Mouse (Mus musculus): ENCODE results near the gene 9430038I01Rik. TPM values are rescaled to one million over a fixed set of nuclear protein-coding genes. Genes with fewer than 3 reads are reported as not detected.

Gene 9430038I01Rik
- polyA plus RNA-seq, 1 experiment from 2014 or later, result 18.0 TPM

- ATAC-seq (replicated peaks; ENCODE audit: low FRiP score) (no peak), DNase-seq (ENCODE audit: low spot score) (no peak)
- Histone ChIP-seq H3K9me3 (ENCODE audit: control insufficient read depth, low read length) (no peaks in the 10 kb centered on the region), H3K4me3 (ENCODE audit: low read depth, low read length) (no peak overlapping the region), H3K36me3 (ENCODE audit: control insufficient read depth, insufficient read depth, low read length) (no peaks in the 10 kb centered on the region), H3K27ac (ENCODE audit: low read depth, low read length) (no peak overlapping the region), H3K9ac (ENCODE audit: low read depth, low read length) (no peak overlapping the region), H3K27me3 (replicated peaks; ENCODE audit: control insufficient read depth, insufficient read depth, low read length) (no peaks in the 10 kb centered on the region; the same call in 1 of the 2 replicates), H3K4me1 (replicated peaks; ENCODE audit: control insufficient read depth, insufficient read depth, low read length) (no peaks in the 10 kb centered on the region), H3K4me2 (no peak overlapping the region)
- WGBS, result 76% methylated on average over 2 of the region's 2 CpGs
Observed at GRCm38 (mm10) chr7:137333951-137334350, 76.6 kb downstream of the 9430038I01Rik start.

Other genes with a start within 250 kb of the 9430038I01Rik start
- gene Ebf3, start 96.3 kb downstream of the 9430038I01Rik start, polyA plus RNA-seq (2014; fragmentation: Nextera tagmentation; extraction: Ambion mirVana), result 0.55 and 0.83 TPM in 2 replicates
- 211 and 235 TPM in 2 replicates for gene Glrx3, start 26.9 kb upstream of the 9430038I01Rik start, polyA plus RNA-seq (2014; fragmentation: Nextera tagmentation; extraction: Ambion mirVana)